Mouse (Mus musculus) layer of hippocampus, adult 2 months (tissue): ENCODE measurements at regions not wholly inside any gene's neighbourhood (a gene's known extent, or its start where the extent isn't known, plus 50 kb on each side); places are given as distances from the start of the nearest gene placed in this dataset.
A peak's percentile ranks its signal among the peaks of the same experiment; 100 is the strongest.

Experiments
- DNase-seq, 2 experiments: peaks; one replicate each; pipeline ENCODE4 v3.0.0; 2022; ENCODE audit warnings: low spot score in 2 of 2
- H3K27ac ChIP-seq: fragments of 200-600 bp; 2 replicates; pipeline ENCODE4 v1.8.1; 2022
- H3K4me3 ChIP-seq: fragments of 200-600 bp; 2 replicates; pipeline ENCODE4 v1.8.1; 2022; ENCODE audit warnings: mild to moderate bottlenecking
- CTCF ChIP-seq: fragments of 200-600 bp; conservative IDR thresholded peaks from 2 replicates; pipeline ENCODE4 v1.8.1; 2022; ENCODE audit warnings: antibody characterized with exemption, mild to moderate bottlenecking, moderate library complexity

DNA sequence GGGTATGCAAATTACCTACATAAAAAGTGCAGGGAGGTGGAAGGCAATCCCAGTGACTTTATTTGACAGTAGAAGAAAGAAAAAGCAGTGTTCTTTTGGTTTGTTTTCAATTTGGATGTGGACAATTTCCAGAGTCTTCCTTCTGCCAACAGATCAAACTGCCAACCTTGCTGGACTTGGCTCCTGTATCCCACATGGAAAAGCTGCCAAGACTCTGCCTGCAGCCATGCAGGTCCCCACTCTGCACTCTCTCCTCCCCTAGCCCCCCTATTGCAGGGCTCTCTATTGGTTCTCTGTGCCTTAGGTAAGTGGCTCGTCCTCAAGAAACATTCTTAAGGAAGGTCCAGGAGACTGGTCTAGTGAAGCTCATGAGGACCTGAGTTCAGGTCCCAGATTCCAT, 255.2 kb upstream of the Arpp21 start:
- H3K4me3 ChIP-seq, result no peak overlapping the region
- no peak for DNase-seq
- TF ChIP-seq CTCF, result no peak
- H3K27ac ChIP-seq, result no peak overlapping the region

DNA sequence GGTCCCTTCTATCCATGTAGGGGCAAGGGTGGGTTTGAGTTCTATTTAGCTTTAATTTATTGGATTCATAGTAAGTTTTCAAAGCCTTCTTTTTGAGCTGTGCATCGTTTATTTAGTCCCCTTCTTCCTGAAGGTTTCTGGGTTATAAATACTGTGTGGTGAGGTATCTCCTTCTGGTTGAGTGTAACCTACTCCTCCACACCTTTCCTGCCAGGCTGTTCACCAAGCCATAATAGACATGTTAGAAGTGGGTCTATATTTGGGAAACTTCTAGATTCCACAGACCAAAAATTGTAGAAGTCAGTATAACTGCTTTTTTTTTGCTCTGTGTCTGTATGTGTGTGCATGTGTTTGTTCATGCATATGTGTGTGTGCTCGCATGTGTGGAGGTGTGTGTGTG, 240.9 kb upstream of the Arpp21 start:
- Histone ChIP-seq H3K4me3 (no peak overlapping the region), H3K27ac (no peak overlapping the region)
- DNase-seq, result no peak
- no peak for TF ChIP-seq CTCF

DNA sequence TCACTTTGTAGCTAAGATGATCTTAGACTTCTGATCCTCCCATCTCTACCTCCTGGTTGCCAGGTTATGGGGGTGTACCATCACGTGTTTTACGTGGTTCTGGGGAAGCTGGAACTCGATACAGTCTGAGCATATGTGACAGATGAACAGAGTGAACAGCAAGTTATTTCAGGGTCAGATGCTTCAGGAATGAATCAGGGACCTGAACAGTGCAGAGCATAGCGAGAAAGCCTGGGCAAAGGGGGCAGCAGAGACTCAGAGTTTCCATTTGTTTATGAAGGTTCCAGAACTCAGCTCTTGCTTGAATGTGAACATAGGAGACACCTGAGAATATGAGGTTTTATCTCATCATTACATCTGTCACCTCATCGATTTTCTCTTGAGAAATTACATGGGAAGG, 221.9 kb upstream of the Arpp21 start:
- peak; percentile 69 for TF ChIP-seq CTCF
- H3K27ac ChIP-seq, result no peak overlapping the region
- DNase-seq, result peak; percentile 18 to 51
- H3K4me3 ChIP-seq, result no peak overlapping the region

DNA sequence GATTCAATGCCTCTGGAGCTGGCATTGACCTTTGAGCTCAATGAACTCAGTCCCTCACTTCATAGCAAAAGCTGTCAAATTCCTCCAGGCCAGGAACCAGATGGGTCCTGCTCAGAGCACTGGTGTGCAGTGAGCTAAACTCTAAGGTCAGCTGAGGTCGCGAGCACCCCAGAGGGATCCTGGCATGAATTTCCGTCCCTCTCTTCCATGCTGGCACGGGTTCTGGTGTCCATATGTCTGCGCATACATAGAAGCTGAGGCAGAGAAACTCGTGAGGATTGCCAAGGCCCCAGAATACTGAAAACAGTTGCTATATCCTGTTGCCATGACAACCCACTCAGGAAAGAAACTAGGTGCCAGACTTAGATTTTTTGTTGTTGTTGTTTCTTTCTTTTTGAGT, 219.0 kb upstream of the Arpp21 start:
- peak overlapping the region; percentile 80 for H3K27ac ChIP-seq
- H3K4me3 ChIP-seq, result no peak overlapping the region
- no peak for TF ChIP-seq CTCF
- DNase-seq, result peak; percentile 77 to 84

DNA sequence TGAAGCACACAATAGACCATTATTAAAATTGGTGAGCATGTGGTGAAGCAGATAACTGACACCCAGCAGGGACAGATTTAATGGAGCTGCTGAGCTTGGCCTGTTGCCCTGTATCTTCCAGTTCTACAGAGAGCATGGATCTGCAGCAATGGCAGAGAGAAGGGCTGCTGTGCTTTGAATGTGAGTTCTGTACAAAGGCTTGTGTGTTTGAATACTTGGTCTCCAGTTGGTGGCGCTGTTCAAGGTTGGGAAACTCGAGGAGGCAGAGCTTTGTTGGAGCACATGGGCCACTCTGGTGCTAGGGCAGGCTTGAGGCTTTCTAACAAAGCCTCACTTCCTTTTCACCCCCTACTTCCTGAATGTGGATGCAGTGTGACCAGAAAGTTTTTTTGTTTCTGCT, 211.8 kb upstream of the Arpp21 start:
- peak; percentile 68 to 71 for DNase-seq
- peak overlapping the region; percentile 75 for H3K27ac ChIP-seq
- TF ChIP-seq CTCF, result peak; percentile 72
- H3K4me3 ChIP-seq, result no peak overlapping the region

DNA sequence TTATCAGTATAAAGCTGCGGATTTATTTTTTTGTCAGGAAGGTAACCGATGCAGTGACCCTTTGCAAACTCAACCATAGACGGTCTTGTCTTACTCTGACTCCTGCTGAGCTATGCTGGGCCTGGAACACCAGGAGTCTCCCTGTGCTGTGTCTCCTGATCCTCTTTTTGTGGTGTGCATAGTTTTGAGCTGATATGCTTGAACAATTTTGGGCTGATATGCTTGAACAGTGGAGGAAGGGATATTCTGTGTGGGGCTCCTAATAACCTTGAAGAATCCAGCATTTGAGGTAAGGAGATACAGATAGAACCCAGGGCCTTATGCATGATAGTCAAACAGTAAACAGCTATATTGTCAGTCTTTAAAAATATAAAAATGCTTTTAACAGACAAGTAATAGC, 211.2 kb upstream of the Arpp21 start:
- TF ChIP-seq CTCF, result no peak
- no peak for DNase-seq
- Histone ChIP-seq H3K4me3 (no peak overlapping the region), H3K27ac (peak overlapping the region; percentile 75)

DNA sequence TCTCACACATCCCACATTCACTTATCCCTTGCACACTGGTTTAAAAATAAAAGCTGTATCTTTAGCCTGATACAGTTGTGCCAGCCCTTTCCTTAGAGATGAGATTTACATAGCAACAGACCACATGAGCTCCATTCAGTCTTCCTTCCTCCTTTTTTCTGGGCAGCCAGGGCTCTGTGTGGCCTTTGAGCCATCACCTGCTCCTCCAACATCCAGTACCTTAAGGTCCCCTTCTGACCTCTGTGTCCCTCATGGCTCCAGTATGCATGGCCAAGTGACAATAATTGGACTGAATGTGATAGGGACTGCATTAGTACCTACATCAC, 210.3 kb upstream of the Arpp21 start:
- H3K4me3 ChIP-seq, result no peak overlapping the region
- no peak for DNase-seq
- peak overlapping the region; percentile 75 for H3K27ac ChIP-seq
- TF ChIP-seq CTCF, result no peak

DNA sequence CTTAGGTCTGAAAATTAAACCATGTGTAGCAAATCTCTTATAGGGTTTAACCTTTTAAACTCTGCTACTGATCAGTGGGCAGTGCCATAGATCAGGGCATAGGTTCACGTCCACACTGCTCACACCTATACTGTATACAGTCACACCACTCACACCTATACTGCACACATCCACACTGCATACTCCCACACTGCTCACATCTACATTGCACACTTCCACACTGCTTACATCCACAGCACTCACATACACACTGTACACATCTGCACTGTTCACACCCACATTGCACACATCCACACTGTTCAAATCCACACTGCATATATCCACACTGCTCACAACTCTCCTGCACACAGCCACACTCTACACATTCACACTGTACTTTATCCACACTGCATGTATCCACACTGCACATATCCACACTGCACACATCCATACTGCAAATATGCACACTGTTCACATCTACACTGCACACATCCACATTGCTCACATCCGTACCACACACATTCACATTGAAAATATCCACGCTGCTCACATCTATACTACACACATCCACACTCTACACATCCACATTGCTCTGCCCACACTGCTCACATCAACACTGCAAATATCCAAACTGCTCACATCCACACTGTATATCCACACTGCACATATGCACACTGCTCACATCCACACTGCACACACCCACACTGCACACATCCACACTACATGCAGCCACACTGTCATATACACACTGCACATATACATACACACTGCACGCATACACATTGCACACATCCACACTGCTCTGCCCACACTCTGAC, 209.7 kb upstream of the Arpp21 start:
- no peak for TF ChIP-seq CTCF
- no peak overlapping the region for H3K4me3 ChIP-seq
- no peak for DNase-seq
- H3K27ac ChIP-seq, result peak overlapping the region; percentile 75

DNA sequence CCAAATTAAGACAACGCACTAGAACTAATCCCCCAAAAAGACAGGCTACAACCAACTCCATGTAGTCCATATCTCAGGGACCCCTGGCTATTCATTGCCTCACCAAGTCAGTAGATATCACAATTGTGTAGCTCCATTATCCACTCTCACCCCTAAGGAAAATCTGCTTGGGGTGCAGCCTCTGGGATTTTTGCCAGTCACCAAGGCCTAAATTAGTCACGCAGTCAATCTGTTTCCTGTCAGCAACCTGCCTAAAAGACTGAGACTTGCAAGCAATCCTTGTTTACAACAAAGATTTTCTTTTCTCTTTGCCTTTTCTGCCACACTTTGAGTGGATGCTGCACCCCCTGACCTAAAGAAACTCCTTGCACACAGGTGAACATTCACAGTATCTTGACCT, 208.5 kb upstream of the Arpp21 start:
- no peak for TF ChIP-seq CTCF
- Histone ChIP-seq H3K4me3 (no peak overlapping the region), H3K27ac (peak overlapping the region; percentile 75)
- DNase-seq, result peak; percentile 51 to 68

DNA sequence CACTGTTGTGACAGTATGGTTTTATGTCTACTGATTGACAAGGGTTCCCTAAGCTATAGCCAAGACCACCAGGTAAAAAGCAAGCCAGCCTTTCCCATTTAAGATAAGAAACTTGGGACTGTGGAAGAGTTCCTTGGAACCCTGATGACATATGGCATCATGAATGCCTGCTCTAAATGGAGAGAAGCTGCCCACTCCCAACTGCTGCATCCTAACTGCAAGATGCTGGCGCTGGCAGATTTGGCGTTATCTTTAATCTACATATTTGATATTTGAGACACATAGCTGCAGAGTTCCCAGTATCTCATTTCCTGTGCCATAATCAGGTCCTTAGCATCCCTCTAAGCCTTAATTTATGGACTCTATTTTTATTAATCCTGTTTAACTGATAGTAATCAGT, 200.4 kb upstream of the Arpp21 start:
- no peak for TF ChIP-seq CTCF
- Histone ChIP-seq H3K4me3 (no peak overlapping the region), H3K27ac (peak overlapping the region; percentile 59; the same call in 1 of the 2 replicates)
- DNase-seq, result peak in 1 of 2 experiments; percentile 57

DNA sequence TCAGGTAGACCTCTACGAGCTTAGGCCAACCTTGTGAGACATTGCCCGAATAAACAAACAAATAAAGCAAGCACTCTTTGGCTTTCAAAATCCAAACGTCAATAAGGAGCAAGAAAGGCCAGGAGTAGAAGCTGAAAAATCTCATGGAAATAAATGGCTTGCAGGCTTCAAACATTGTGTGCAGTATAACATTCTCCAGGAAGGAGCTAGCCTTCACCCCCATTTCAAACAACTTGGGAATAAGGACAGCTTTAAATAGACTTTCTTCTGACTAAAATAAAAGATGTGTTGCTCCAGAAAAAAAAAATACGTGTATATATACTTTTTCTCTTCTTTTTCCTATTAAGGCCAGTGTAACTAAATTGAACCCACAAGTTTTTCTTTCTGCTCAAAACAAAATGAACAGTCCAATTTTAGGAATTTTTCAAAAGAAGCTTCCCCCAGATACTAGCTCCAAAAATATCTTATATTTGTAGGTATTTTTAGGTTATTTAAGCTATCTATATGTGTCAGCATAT, 196.2 kb upstream of the Arpp21 start:
- Histone ChIP-seq H3K4me3 (no peak overlapping the region), H3K27ac (no peak overlapping the region)
- DNase-seq, result no peak
- TF ChIP-seq CTCF, result no peak

DNA sequence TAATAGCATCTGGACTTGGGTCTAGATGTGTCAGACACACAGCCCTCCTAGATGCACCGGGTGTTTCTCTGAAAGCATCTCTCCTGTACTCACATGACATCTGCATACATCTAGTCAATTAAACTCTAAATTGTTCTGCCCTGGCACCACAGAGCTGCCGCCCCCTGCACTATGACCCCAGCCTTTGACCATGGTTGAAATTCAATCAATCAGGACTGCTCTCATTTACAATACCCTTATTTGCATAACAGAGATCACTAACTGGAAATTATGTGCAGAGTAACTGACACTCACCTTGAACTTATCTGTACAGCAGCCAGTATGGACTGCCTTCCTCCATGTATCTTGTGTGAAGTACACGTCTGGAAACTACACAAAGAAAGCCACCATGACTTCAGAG, 193.5 kb upstream of the Arpp21 start:
- no peak for DNase-seq
- Histone ChIP-seq H3K4me3 (no peak overlapping the region), H3K27ac (no peak overlapping the region)
- TF ChIP-seq CTCF, result no peak

DNA sequence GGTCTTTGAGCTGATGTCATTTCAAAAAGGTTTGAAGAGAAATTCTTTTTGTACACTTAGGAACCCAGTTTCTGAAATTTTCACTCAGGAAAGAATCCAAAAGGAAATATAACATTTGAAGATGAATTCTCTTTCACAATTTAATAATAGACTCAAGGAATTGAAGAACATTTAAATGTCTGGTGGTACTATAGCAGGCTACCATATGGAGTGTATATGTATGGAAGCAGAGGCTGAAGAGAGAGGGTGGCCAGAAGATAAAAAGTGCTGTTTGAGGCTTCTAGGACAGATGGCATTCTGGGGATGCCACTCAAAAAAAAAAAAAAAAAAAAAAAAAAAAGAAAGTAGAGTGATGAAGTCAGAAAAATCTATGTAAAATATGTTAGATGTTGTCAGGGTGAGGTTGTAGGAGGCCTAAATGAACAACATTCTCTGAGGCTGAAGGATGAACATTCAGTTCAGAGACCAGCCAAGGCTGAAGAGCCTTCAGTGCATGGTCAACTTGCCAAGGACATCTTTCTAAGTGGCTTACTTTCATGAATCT, 170.1 kb upstream of the Arpp21 start:
- no peak overlapping the region for H3K27ac ChIP-seq
- H3K4me3 ChIP-seq, result no peak overlapping the region
- TF ChIP-seq CTCF, result no peak
- DNase-seq, result no peak

DNA sequence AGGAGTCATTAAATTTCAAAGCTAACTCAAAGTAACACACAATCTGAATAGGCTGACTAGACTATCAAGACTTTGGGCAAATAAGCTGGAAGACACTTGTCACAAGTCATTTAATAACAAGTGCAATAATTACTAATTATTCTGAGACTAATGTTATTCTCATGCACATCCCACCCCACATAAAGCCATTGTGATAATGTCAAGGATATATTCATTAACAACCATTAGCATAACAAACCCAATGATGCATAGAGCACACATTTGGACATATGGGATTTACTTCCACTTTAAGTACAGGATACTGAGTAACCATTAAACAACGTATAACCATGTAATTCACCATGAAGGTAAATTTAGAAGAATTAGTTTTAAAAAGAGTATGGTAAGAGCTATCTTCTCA, 135.0 kb upstream of the Arpp21 start:
- TF ChIP-seq CTCF, result no peak
- H3K27ac ChIP-seq, result no peak overlapping the region
- no peak for DNase-seq
- H3K4me3 ChIP-seq, result no peak overlapping the region
